Mouse (Mus musculus) lung, postnatal 0 days (tissue): ENCODE results near the gene Fcor. TPM values are rescaled to one million over a fixed set of nuclear protein-coding genes. Genes with fewer than 3 reads are reported as not detected.
A peak's percentile ranks its signal among the peaks of the same experiment; 100 is the strongest.

Source experiments
- ATAC-seq: fragments of 200-750 bp; cut with Nextera tagmentation; 2 replicates; pipeline ENCODE4 v1.8.0; 2017; ENCODE audit warnings: moderate library complexity
- DNase-seq: peaks from one replicate; pipeline ENCODE4 v3.0.0-alpha.2; 2016; ENCODE audit warnings: low spot score
- H3K27ac ChIP-seq: fragments of 300-500 bp; sonication (generic); 2 replicates; pipeline ENCODE4 v1.5.1; 2014; ENCODE audit warnings: antibody characterized with exemption, mild to moderate bottlenecking, low read length, mixed read lengths
- H3K27me3 ChIP-seq: fragments of 300-500 bp; sonication (generic); replicated peaks from 2 replicates; pipeline ENCODE4 v1.6.1; 2014; ENCODE audit warnings: low read length, mixed read lengths; ENCODE audit not compliant: insufficient read depth
- H3K36me3 ChIP-seq: fragments of 300-500 bp; sonication (generic); 2 replicates; pipeline ENCODE4 v1.6.1; 2014; ENCODE audit warnings: low read length, mixed read lengths; ENCODE audit not compliant: insufficient read depth
- H3K4me1 ChIP-seq: fragments of 300-500 bp; sonication (generic); 2 replicates; pipeline ENCODE4 v1.6.1; 2014; ENCODE audit warnings: antibody characterized with exemption, low read depth, low read length, mixed read lengths; ENCODE audit not compliant: insufficient read depth
- H3K4me2 ChIP-seq: fragments of 300-500 bp; sonication (generic); replicated peaks from 2 replicates; pipeline ENCODE4 v1.6.1; 2014; ENCODE audit warnings: low read depth, mild to moderate bottlenecking, low read length, moderate library complexity, mixed read lengths
- H3K4me3 ChIP-seq: fragments of 300-500 bp; sonication (generic); 2 replicates; pipeline ENCODE4 v1.5.1; 2014; ENCODE audit warnings: low read depth, low read length
- H3K9ac ChIP-seq: fragments of 300-500 bp; sonication (generic); replicated peaks from 2 replicates; pipeline ENCODE4 v1.6.1; 2014; ENCODE audit warnings: low read depth, mild to moderate bottlenecking
- H3K9me3 ChIP-seq: fragments of 300-500 bp; sonication (generic); 2 replicates; pipeline ENCODE4 v1.6.1; 2016; ENCODE audit warnings: low read length, mixed read lengths
- CTCF ChIP-seq: IDR thresholded peaks from 2 replicates; pipeline ENCODE4 v1.5.1; 2016; ENCODE audit warnings: antibody characterized with exemption, mild to moderate bottlenecking
- EP300 ChIP-seq: IDR thresholded peaks from 2 replicates; pipeline ENCODE4 v1.6.1; 2016; ENCODE audit warnings: antibody characterized with exemption, mild to moderate bottlenecking, control low read depth
- WGBS: fragments of 180-500 bp; shearing (Covaris S2); extraction: QIAGEN DNeasy Blood & Tissue Kit; methylation state at CpG from one replicate; pipeline ENCODE4 v1.1.7; 2014; 5-methylcytosine and 5-hydroxymethylcytosine counted together
- polyA plus RNA-seq: library from polyadenylated mRNA; unstranded; fragments of >200 nt; fragmentation: Nextera tagmentation; extraction: Ambion mirVana; gene quantifications from 2 replicates; pipeline ENCODE4 v1.2.1, GENCODE M21; 2015

The Fcor gene
- polyA plus RNA-seq, 1 experiment from 2014 or later: 9.1 TPM

DNA sequence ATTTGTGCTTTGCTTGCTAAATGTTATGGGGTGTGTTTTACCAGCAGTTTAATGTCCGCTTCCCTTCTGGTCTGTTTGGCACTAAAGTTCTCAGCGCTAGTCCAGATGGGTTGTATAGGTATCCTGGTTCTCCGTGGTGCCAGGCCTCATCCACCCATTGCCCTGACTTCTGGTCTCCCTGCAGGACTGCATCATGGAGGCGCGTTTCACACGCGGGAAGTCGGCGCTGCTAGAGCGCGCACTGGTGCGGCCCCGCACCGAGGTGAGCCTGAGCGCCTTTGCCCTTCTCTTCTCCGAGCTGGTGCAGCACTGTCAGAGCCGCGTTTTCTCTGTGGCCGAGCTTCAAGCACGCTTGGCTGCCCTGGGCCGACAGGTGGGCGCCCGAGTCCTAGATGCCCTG, 6.7 kb upstream of the Fcor start:
- no peaks in the 10 kb centered on the region for H3K9me3 ChIP-seq
- no peak overlapping the region for H3K27ac ChIP-seq
- no peaks in the 10 kb centered on the region for H3K27me3 ChIP-seq
- 0 out of 2 replicates have a peak, but pooled peaks cover 2% of the 10 kb centered on the region for H3K4me1 ChIP-seq
- no peak for ATAC-seq
- no peak for TF ChIP-seq CTCF
- no peak for TF ChIP-seq EP300
- H3K36me3 ChIP-seq: 0 out of 2 replicates have a peak, but pooled peaks cover 3% of the 10 kb centered on the region
- no peak overlapping the region for H3K9ac ChIP-seq
- no peak for DNase-seq
- H3K4me3 ChIP-seq: no peak overlapping the region
- H3K4me2 ChIP-seq: no peak overlapping the region
- WGBS: 96% methylated on average over 23 of the region's 23 CpGs

DNA sequence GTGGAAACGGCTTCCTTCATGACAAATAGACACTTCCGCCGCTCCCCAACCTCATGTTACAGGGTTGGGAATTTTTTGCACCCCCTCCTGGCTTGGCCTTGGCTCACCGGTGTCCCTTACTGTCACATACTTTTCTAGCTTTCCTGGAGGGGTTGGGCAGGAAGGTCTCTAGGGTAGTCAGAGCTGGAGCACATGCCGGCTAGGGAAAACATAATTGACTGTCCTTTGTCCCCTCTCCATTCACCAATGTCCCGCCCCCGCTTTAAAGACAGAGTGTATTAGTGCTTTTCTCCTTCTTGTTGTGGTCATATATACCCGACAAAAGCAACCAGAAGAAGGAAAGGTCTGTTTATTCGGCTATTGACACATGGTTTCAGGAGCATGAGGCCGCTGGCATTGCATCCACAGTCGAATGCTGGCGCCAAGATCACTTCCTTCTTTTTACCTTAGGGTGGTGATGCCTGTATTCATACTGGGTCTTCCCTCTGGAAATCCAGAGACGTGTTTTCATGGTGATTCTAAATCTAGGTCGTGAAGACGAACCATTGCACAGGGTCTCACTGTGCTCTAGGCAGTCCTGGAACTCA, 4.9 kb upstream of the Fcor start:
- H3K9ac ChIP-seq: peak overlapping the region; percentile 91
- TF ChIP-seq CTCF: no peak
- TF ChIP-seq EP300: no peak
- ATAC-seq (0 out of 2 replicates have a peak, but pooled peaks have one; percentile 0), DNase-seq (no peak)
- H3K4me2 ChIP-seq: peak overlapping the region; percentile 71
- WGBS: 2% methylated on average over 15 of the region's 15 CpGs
- H3K36me3 ChIP-seq: 0 out of 2 replicates have a peak, but pooled peaks cover 3% of the 10 kb centered on the region
- peaks cover 5% of the 10 kb centered on the region; the same call in 1 of the 2 replicates for H3K4me1 ChIP-seq
- H3K27ac ChIP-seq: peak overlapping the region; percentile 90
- H3K9me3 ChIP-seq: no peaks in the 10 kb centered on the region
- H3K27me3 ChIP-seq: no peaks in the 10 kb centered on the region
- H3K4me3 ChIP-seq: peak overlapping the region; percentile 85

DNA sequence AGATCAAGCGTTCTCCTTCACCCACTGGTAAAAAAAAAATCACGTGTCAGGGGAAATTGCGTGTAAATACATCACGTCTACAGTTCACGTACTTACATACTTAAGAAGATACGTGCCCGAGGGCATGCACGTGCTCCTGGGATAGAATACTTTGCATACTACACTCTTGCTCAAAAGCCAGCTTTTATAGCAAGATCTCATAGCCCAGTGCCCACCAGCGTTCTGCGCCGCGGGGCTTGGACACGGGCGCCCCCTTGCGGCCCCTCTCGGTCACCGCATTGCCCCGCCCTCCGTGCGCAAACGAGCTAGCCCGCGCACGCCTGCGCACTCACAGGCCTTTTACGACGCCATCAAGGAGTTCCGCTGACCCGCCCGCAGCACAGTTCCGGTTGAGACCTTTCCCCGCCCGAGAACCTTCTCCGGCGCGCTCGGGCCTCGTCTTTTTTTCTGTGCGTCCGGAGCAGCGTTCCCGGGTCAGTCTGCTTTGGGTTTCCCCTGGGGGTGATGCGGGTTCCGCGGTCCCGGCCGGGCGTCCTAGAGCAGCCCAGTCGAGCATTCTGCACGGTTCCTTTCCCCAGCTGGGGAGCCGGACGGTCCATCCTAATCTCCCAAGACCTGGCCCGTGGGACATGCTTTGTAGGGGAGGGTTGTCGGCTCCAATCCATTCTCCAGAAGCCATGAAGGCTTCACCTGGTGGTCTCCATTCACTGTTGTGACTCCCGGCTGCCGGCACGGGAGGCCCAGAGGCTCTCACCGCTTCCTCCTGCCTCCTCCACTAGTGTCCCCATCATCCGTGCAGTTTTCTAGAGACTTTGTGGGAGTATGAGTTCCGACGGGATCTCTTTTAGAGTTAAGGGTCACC, 4.2 kb upstream of the Fcor start, which contains the start of gene Trappc5:
Trappc5 (plus strand) TSS at position 169 of the 862 bp plus-strand sequence.
- peak within 1 kb of the TSS; percentile 71 for H3K4me2 ChIP-seq
- peaks cover 5% of the 10 kb centered on the region; the same call in 1 of the 2 replicates for H3K4me1 ChIP-seq
- ATAC-seq (peak; percentile 92), DNase-seq (peak; percentile 98)
- no peaks in the 10 kb centered on the region for H3K27me3 ChIP-seq
- WGBS: under 1% methylated on average over 61 of the region's 61 CpGs
- H3K27ac ChIP-seq: peak within 1 kb of the TSS; percentile 90
- 0 out of 2 replicates have a peak, but pooled peaks cover 3% of the 10 kb centered on the region for H3K36me3 ChIP-seq
- H3K9me3 ChIP-seq: no peaks in the 10 kb centered on the region
- peak within 1 kb of the TSS; percentile 91 for H3K9ac ChIP-seq
- peak; percentile 98 for TF ChIP-seq CTCF
- no peak for TF ChIP-seq EP300
- peak within 1 kb of the TSS; percentile 85 for H3K4me3 ChIP-seq

DNA sequence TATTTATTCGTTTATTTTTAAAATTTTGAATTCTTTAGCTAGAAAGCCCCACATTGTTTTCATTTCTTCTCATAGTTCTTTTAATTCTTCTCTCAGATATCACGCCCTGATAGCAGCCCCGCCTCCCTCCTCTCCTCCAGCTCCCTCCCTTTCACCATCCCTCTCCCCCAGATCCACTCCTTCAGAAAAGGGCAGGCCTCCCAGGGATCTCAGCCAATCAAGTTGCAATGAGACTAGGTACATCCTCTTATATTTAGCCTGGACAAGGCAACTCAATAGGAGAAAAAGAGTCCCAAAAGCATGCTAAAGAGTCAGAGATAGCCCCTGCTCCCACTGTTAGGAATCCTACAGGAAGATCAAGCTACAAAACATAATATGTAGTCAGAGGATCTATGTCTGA, 2.5 kb upstream of the Fcor start:
- H3K9ac ChIP-seq: no peak overlapping the region
- TF ChIP-seq EP300 (no peak), CTCF (no peak)
- ATAC-seq (no peak), DNase-seq (no peak)
- peaks cover 5% of the 10 kb centered on the region; the same call in 1 of the 2 replicates for H3K4me1 ChIP-seq
- H3K9me3 ChIP-seq: no peaks in the 10 kb centered on the region
- H3K27me3 ChIP-seq: no peaks in the 10 kb centered on the region
- H3K36me3 ChIP-seq: 0 out of 2 replicates have a peak, but pooled peaks cover 3% of the 10 kb centered on the region
- H3K27ac ChIP-seq: no peak overlapping the region
- 50% methylated on average over 3 of the region's 3 CpGs for WGBS
- H3K4me3 ChIP-seq: no peak overlapping the region
- no peak overlapping the region for H3K4me2 ChIP-seq

DNA sequence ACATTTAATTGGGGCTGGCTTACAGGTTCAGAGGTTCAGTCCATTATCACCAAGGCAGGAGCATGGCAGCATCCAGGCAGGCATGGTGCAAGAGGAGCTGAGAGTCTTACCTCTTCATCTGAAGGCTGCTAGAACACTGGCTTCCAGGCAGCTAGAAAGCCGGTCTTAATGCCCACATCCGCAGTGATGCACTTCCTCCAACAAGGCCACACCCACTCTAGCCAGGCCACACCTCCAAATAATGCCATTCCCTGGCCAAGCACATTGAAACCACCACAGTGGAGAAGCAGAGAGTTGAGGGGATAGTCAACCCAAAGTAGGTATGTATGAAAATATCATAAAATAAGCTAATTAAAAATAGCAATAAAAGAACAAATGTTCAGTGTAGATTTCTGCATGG, 1.8 kb downstream of the Fcor start:
- Histone ChIP-seq H3K27me3 (no peaks in the 10 kb centered on the region), H3K4me1 (peaks cover 3% of the 10 kb centered on the region; the same call in 1 of the 2 replicates), H3K36me3 (no peaks in the 10 kb centered on the region), H3K9me3 (no peaks in the 10 kb centered on the region), H3K4me2 (no peak overlapping the region), H3K9ac (no peak overlapping the region), H3K27ac (no peak overlapping the region), H3K4me3 (no peak overlapping the region)
- WGBS: 68% methylated on average over 2 of the region's 2 CpGs
- ATAC-seq (no peak), DNase-seq (peak; percentile 32)
- TF ChIP-seq CTCF (no peak), EP300 (no peak)

DNA sequence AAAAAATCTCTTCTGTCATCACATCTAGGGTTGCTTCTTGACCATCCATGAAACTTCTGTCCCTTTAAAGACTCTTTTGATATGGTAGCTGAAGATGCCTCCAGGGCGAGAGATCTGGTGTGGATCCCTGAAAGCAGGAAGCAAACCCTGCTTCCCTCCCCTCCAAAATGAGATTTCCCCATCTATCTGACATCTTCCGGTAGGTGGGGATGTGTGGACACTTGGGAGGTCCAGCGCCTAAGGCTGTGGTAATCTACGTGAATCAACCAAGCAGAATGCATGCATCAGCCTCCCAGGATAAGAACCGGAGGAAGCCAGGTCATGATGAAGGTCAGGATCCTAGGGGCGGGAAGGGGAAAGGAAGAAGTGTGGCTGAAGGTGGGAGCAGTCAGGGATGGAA, 6.7 kb downstream of the Fcor start, which contains the start of gene Mcemp1:
Mcemp1 (plus strand) TSS at position 248 of the 400 bp plus-strand sequence.
- TF ChIP-seq CTCF (no peak), EP300 (no peak)
- 68% methylated on average over 6 of the region's 6 CpGs for WGBS
- Histone ChIP-seq H3K27me3 (no peaks in the 10 kb centered on the region), H3K27ac (no peak within 1 kb of the TSS), H3K9ac (no peak within 1 kb of the TSS), H3K9me3 (no peaks in the 10 kb centered on the region), H3K4me1 (no peaks in the 10 kb centered on the region), H3K4me2 (no peak within 1 kb of the TSS), H3K36me3 (no peaks in the 10 kb centered on the region), H3K4me3 (no peak within 1 kb of the TSS; the same call in 1 of the 2 replicates)
- ATAC-seq: no peak
- DNase-seq: peak; percentile 37
